Mouse (Mus musculus) hindbrain, embryonic 16.5 days (tissue): ENCODE results near the gene Tlr2. TPM values are rescaled to one million over a fixed set of nuclear protein-coding genes. Genes with fewer than 3 reads are reported as not detected.
"Not testable (repeated sequence)": the region's sequence is repeated elsewhere in the genome, so short reads cannot be mapped to it uniquely, and the experiment has no call there.

Source experiments
- ATAC-seq: fragments of 200-750 bp; cut with Nextera tagmentation; 2 replicates; pipeline ENCODE4 v1.8.0; 2017; ENCODE audit warnings: moderate TSS enrichment, moderate library complexity
- H3K27ac ChIP-seq: fragments of 300-500 bp; sonication (generic); 2 replicates; pipeline ENCODE4 v1.5.1; 2014; ENCODE audit warnings: low read depth, mild to moderate bottlenecking, control low read depth, low read length, moderate library complexity
- H3K27me3 ChIP-seq: fragments of 300-500 bp; sonication (generic); replicated peaks from 2 replicates; pipeline ENCODE4 v1.6.1; 2014; ENCODE audit warnings: low read length; ENCODE audit not compliant: control insufficient read depth, insufficient read depth
- H3K36me3 ChIP-seq: fragments of 300-500 bp; sonication (generic); 2 replicates; pipeline ENCODE4 v1.6.1; 2014; ENCODE audit warnings: mild to moderate bottlenecking, low read length, moderate library complexity, mixed read lengths; ENCODE audit not compliant: control insufficient read depth, insufficient read depth
- H3K4me1 ChIP-seq: fragments of 300-500 bp; sonication (generic); 2 replicates; pipeline ENCODE4 v1.6.1; 2014; ENCODE audit warnings: low read depth, low read length; ENCODE audit not compliant: control insufficient read depth, insufficient read depth
- H3K4me2 ChIP-seq: fragments of 300-500 bp; sonication (generic); 2 replicates; pipeline ENCODE4 v1.6.1; 2014; ENCODE audit warnings: mild to moderate bottlenecking, low read length, control low read depth, moderate library complexity
- H3K4me3 ChIP-seq: fragments of 300-500 bp; sonication (generic); 2 replicates; pipeline ENCODE4 v1.5.1; 2014; ENCODE audit warnings: mild to moderate bottlenecking, low read length, control low read depth, moderate library complexity
- H3K9ac ChIP-seq: fragments of 300-500 bp; sonication (generic); 2 replicates; pipeline ENCODE4 v1.6.1; 2014; ENCODE audit warnings: low read depth, mild to moderate bottlenecking, control low read depth, low read length, moderate library complexity
- H3K9me3 ChIP-seq: fragments of 300-500 bp; sonication (generic); 2 replicates; pipeline ENCODE4 v1.6.1; 2014; ENCODE audit warnings: mild to moderate bottlenecking, low read length, moderate library complexity; ENCODE audit not compliant: control insufficient read depth
- WGBS: fragments of 180-500 bp; shearing (Covaris S2); extraction: QIAGEN DNeasy Blood & Tissue Kit; methylation state at CpG from one replicate; pipeline ENCODE4 v1.1.7; 2014; 5-methylcytosine and 5-hydroxymethylcytosine counted together
- polyA plus RNA-seq: library from polyadenylated mRNA; unstranded; fragments of >200 nt; fragmentation: Nextera tagmentation; extraction: Ambion mirVana; gene quantifications from 2 replicates; pipeline ENCODE4 v1.2.1, GENCODE M21; 2015

Tlr2 gene
- 1.2 and 1.7 TPM in 2 replicates for polyA plus RNA-seq

GRCm38 (mm10) chr3:83841095-83841850 is at the start of gene Tlr2:
TSS of gene Tlr2 (minus strand) at chr3:83841767.
- Histone ChIP-seq H3K4me2 (peak within 1 kb of the TSS; percentile 93), H3K27me3 (no peaks in the 10 kb centered on the region), H3K9ac (peak within 1 kb of the TSS; percentile 69), H3K36me3 (no peaks in the 10 kb centered on the region), H3K9me3 (no peaks in the 10 kb centered on the region), H3K27ac (no peak within 1 kb of the TSS), H3K4me3 (peak within 1 kb of the TSS; percentile 56), H3K4me1 (peaks cover 9% of the 10 kb centered on the region)
- ATAC-seq = peak; percentile 81
- 3% methylated on average over 35 of the region's 35 CpGs for WGBS

GRCm38 (mm10) chr3:83885163-83885562 is 43.6 kb upstream of the Tlr2 start:
- 77% methylated on average over 2 of the region's 2 CpGs for WGBS
- Histone ChIP-seq H3K9me3 (no peaks in the 10 kb centered on the region), H3K9ac (no peak overlapping the region), H3K4me1 (no peaks in the 10 kb centered on the region), H3K36me3 (no peaks in the 10 kb centered on the region), H3K4me3 (no peak overlapping the region), H3K4me2 (no peak overlapping the region), H3K27ac (no peak overlapping the region), H3K27me3 (no peaks in the 10 kb centered on the region)
- no peak for ATAC-seq

GRCm38 (mm10) chr3:83879261-83880050 is 37.9 kb upstream of the Tlr2 start:
- H3K4me2 ChIP-seq, H3K36me3 ChIP-seq, H3K9ac ChIP-seq, H3K27ac ChIP-seq, ATAC-seq, H3K4me1 ChIP-seq, H3K27me3 ChIP-seq, H3K9me3 ChIP-seq, H3K4me3 ChIP-seq: not testable (repeated sequence)
- 80% methylated on average over 5 of the region's 5 CpGs for WGBS

- no peaks in the 10 kb centered on the region for H3K27me3 ChIP-seq
- H3K4me3 ChIP-seq = no peak overlapping the region
- no peak for ATAC-seq
- H3K27ac ChIP-seq = no peak overlapping the region
- no peak overlapping the region for H3K9ac ChIP-seq
- no peaks in the 10 kb centered on the region for H3K36me3 ChIP-seq
- WGBS = 93% methylated on average over 4 of the region's 4 CpGs
- H3K4me1 ChIP-seq = no peaks in the 10 kb centered on the region
- H3K9me3 ChIP-seq = no peaks in the 10 kb centered on the region
- H3K4me2 ChIP-seq = no peak overlapping the region
Measured at GRCm38 (mm10) chr3:83878801-83879200, 37.2 kb upstream of the Tlr2 start.

- no peak overlapping the region for H3K4me3 ChIP-seq
- no peaks in the 10 kb centered on the region for H3K4me1 ChIP-seq
- no peaks in the 10 kb centered on the region for H3K36me3 ChIP-seq
- no peaks in the 10 kb centered on the region for H3K27me3 ChIP-seq
- H3K9me3 ChIP-seq = no peaks in the 10 kb centered on the region
- no peak overlapping the region for H3K9ac ChIP-seq
- ATAC-seq = no peak
- H3K4me2 ChIP-seq = no peak overlapping the region
- no peak overlapping the region for H3K27ac ChIP-seq
- 75% methylated on average over 4 of the region's 4 CpGs for WGBS
Measured at GRCm38 (mm10) chr3:83876299-83876698, 34.7 kb upstream of the Tlr2 start.

- 92% methylated on average over 2 of the region's 2 CpGs for WGBS
- not testable (repeated sequence) for H3K27me3 ChIP-seq, H3K4me2 ChIP-seq, H3K4me3 ChIP-seq, H3K4me1 ChIP-seq, H3K36me3 ChIP-seq, H3K27ac ChIP-seq, ATAC-seq, H3K9me3 ChIP-seq, H3K9ac ChIP-seq
Measured at GRCm38 (mm10) chr3:83875078-83875477, 33.5 kb upstream of the Tlr2 start.

- H3K4me2 ChIP-seq, H3K4me1 ChIP-seq, H3K27me3 ChIP-seq, H3K36me3 ChIP-seq, H3K9me3 ChIP-seq, H3K27ac ChIP-seq, ATAC-seq, H3K4me3 ChIP-seq, H3K9ac ChIP-seq: not testable (repeated sequence)
- 82% methylated on average over 2 of the region's 2 CpGs for WGBS
Measured at GRCm38 (mm10) chr3:83872853-83873252, 31.3 kb upstream of the Tlr2 start.

GRCm38 (mm10) chr3:83871962-83872361 is 30.4 kb upstream of the Tlr2 start:
- H3K36me3 ChIP-seq, H3K9me3 ChIP-seq, ATAC-seq, H3K4me2 ChIP-seq, H3K4me1 ChIP-seq, H3K9ac ChIP-seq, H3K4me3 ChIP-seq, H3K27ac ChIP-seq, H3K27me3 ChIP-seq: not testable (repeated sequence)
- WGBS = 94% methylated on average over 4 of the region's 4 CpGs

- not testable (repeated sequence) for H3K27ac ChIP-seq, H3K4me1 ChIP-seq, H3K9ac ChIP-seq, H3K27me3 ChIP-seq, H3K4me3 ChIP-seq, ATAC-seq, H3K36me3 ChIP-seq, H3K9me3 ChIP-seq, H3K4me2 ChIP-seq
- WGBS = 88% methylated on average over 7 of the region's 7 CpGs
Measured at GRCm38 (mm10) chr3:83871559-83871958, 30.0 kb upstream of the Tlr2 start.
